Mouse (Mus musculus) heart, adult 11 months (tissue): ENCODE results near the gene Rab6b.
A peak's percentile ranks its signal among the peaks of the same experiment; 100 is the strongest.

ENCODE experiments used
- DNase-seq: peaks from one replicate; pipeline ENCODE4 v3.0.0; 2022

Gene Rab6b

GRCm38 (mm10) chr9:103208802-103209423, 97.3 kb downstream of the Rab6b start:
- DNase-seq = no peak

- DNase-seq = no peak
Observed at GRCm38 (mm10) chr9:103212654-103213420, 101.2 kb downstream of the Rab6b start.

- no peak for DNase-seq
Observed at GRCm38 (mm10) chr9:103213631-103214030, 102.0 kb downstream of the Rab6b start.

- DNase-seq = no peak
Observed at GRCm38 (mm10) chr9:103214281-103214680, 102.7 kb downstream of the Rab6b start.

GRCm38 (mm10) chr9:103224721-103225120, 113.1 kb downstream of the Rab6b start:
- peak; percentile 83 for DNase-seq

GRCm38 (mm10) chr9:103225464-103225863, 113.9 kb downstream of the Rab6b start:
- DNase-seq = peak; percentile 74

DNA sequence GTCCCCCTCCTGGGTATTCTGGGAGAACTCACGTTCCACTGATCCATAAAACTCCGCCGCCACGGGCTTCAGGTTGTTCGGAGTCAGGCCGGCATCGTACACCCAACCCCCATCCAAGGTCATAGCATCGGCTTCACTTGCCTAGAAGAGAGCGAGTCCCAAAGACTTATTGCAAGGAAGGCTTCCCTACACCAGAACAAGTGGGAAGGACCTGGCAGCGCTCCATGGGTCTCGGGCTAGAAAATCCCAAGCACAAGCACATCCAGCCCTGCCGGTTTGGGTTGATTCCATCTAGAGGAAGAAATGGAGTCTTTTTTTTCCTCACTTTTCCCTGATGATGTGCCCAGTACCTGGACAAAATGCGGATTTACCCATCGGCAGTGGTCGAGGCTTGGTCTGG, 115.2 kb downstream of the Rab6b start:
- DNase-seq = peak; percentile 87

DNA sequence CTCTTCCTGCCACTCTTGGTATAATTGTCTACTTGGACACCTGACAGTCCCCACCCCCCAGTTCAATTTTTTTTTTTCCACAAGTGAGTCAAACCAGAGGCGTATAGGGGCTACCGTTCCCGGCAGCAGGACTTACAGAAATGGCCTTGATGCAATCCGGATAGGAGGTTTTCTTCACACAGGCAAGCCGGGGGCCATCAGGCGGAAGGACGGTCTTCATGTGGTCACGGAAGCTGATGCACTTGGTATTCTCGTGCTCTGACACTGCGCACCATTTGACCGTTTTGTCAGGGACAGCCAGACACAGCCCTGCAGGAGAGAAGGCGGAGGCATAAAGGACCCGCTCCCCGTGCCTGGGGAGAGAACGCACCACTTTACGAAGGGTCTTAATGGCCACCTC, 116.2 kb downstream of the Rab6b start:
- DNase-seq = peak; percentile 74

- DNase-seq = no peak
Observed at GRCm38 (mm10) chr9:103228370-103229003, 116.9 kb downstream of the Rab6b start.

DNA sequence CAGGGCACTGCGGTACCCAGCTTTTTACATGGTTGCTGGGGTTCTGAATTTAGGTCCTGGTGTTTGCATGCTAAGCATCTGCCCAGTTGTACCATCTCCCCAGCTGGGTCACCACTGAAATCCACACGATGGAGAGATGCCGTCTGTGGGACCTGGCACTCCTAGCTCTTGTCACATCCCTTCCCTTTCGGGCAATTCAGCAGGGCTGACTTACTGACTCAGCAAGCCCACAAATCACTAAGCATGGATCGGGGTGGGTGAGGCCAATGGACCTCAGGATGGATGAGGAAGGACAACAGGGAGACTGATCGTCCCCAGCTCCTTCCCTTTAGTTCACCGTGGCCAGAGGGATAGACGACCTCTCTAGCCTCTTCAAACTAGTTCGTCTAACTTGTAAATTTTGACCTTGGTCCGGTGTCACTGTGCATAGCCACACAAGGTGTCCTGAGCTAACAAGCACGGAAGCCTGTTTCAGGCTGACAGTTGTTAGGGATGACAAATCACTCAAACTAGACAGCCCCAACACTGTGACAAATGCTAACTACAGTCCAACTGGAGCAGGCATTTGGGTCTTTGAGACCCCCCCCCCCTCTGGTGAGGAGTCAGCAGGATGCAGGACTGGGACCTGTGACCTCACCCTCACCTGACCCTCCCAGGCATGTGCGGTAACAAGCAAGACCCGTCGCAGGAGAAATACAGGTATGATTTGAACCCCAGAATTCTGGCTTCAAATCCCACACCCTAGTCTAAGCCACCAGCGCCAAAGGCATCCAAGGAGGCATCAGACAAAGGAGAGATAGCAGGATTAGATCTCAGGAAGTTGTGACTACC, 117.7 kb downstream of the Rab6b start:
- DNase-seq = peak; percentile 85

- peak; percentile 98 for DNase-seq
Observed at GRCm38 (mm10) chr9:103230151-103230951, 118.8 kb downstream of the Rab6b start, which contains the start of the genes Gm20425 and Trf. Gm20425 (minus strand) TSS chr9:103230307. Trf (minus strand) TSS chr9:103230444.

DNA sequence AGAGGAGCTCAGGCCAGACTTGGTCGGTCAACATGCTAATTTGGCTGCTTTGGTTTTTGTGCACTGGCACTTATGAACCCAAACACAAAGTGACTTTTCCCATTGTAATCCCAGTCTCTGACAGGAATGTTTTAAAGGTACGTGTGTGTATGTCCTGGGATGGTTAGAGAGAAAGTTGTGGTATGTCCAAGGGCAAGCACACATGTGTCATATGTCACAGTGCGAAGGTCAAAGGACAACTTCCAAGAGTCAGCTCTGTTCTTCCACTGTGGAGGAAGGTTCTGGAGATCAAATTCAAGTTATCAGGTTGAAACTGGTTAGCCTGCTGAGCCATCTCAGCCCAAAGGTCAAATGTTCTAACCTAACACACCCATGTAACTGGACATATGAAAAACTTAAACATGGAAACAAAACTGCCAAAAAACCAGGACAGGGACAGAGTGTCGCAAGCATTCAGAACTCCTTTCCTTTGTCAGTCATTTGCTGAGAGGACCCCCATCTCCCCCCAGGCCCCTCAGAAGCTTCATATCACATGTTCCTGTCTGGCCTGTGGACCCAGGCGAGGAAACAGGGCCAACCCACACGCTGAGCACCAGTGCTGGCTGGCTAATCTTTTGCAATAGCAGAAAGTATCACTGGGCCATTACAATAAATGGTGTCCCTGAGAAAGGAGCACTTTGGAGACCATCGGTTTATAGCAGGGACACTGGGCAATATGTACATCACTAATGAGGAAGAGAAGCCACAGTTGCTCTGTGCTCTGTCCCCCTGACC, 120.8 kb downstream of the Rab6b start:
- peak; percentile 84 for DNase-seq

DNA sequence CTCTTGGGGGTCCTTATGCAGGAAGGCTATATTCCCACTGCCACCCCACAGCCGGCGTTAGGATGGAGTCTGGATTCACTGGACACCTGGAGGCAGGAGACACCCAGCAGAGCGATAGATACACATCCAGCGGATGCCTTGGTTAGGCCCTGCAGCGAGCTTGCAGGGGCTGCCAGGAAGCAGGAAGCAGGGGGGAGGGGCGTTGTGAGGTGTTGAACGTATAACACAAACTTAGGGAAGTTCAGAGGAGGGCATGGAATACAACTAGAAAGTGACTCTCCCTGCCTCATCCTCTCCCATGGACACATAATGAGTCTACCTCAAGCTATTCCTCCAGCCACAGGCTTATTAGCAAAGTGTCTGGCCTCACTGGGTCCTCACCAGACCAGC, 121.4 kb downstream of the Rab6b start:
- no peak for DNase-seq

GRCm38 (mm10) chr9:103234059-103234458, 122.5 kb downstream of the Rab6b start:
- no peak for DNase-seq

- no peak for DNase-seq
Observed at GRCm38 (mm10) chr9:103234565-103235165, 123.1 kb downstream of the Rab6b start.
